Mouse (Mus musculus): ENCODE results near the gene Ybx3.
A peak's percentile ranks its signal among the peaks of the same experiment; 100 is the strongest.

Gene Ybx3

GRCm38 (mm10) chr6:131383713-131384330 lies 4.5 kb downstream of the Ybx3 start:
- DNase-seq (ENCODE audit: low read depth, low spot score): no peak

GRCm38 (mm10) chr6:131382984-131383337 lies 5.3 kb downstream of the Ybx3 start:
- no peak for DNase-seq (ENCODE audit: low read depth, low spot score)

- peak; percentile 61 for DNase-seq (ENCODE audit: low read depth, low spot score)
Measured at GRCm38 (mm10) chr6:131382232-131382983, 5.9 kb downstream of the Ybx3 start.

- DNase-seq (ENCODE audit: low read depth, low spot score): no peak
Measured at GRCm38 (mm10) chr6:131378858-131379428, 9.3 kb downstream of the Ybx3 start.

GRCm38 (mm10) chr6:131377378-131377777 lies 10.9 kb downstream of the Ybx3 start:
- DNase-seq (ENCODE audit: low read depth, low spot score): no peak

GRCm38 (mm10) chr6:131374594-131375340 lies 13.5 kb downstream of the Ybx3 start:
- no peak for DNase-seq (ENCODE audit: low read depth, low spot score)

- no peak for DNase-seq (ENCODE audit: low read depth, low spot score)
Measured at GRCm38 (mm10) chr6:131373160-131373559, 15.1 kb downstream of the Ybx3 start.

- DNase-seq (ENCODE audit: low read depth, low spot score): no peak
Measured at GRCm38 (mm10) chr6:131370767-131371166, 17.5 kb downstream of the Ybx3 start.

GRCm38 (mm10) chr6:131369866-131370616 lies 18.2 kb downstream of the Ybx3 start:
- no peak for DNase-seq (ENCODE audit: low read depth, low spot score)

- no peak for DNase-seq (ENCODE audit: low read depth, low spot score)
Measured at GRCm38 (mm10) chr6:131367101-131367500, 21.2 kb downstream of the Ybx3 start.

GRCm38 (mm10) chr6:131364353-131364752 lies 23.9 kb downstream of the Ybx3 start:
- DNase-seq (ENCODE audit: low read depth, low spot score): no peak

GRCm38 (mm10) chr6:131362987-131363765 lies 25.1 kb downstream of the Ybx3 start:
- DNase-seq (ENCODE audit: low read depth, low spot score): no peak

- DNase-seq (ENCODE audit: low read depth, low spot score): no peak
Measured at GRCm38 (mm10) chr6:131360693-131361092, 27.6 kb downstream of the Ybx3 start.

- DNase-seq (ENCODE audit: low read depth, low spot score): no peak
Measured at GRCm38 (mm10) chr6:131359543-131359942, 28.7 kb downstream of the Ybx3 start.

- no peak for DNase-seq (ENCODE audit: low read depth, low spot score)
Measured at GRCm38 (mm10) chr6:131354913-131355312, 33.4 kb downstream of the Ybx3 start.

GRCm38 (mm10) chr6:131353352-131353919 lies 34.8 kb downstream of the Ybx3 start, which contains the start of gene Styk1:
TSS of gene Styk1 (minus strand) at chr6:131353597.
- peak; percentile 49 for DNase-seq (ENCODE audit: low read depth, low spot score)

- no peak for DNase-seq (ENCODE audit: low read depth, low spot score)
Measured at GRCm38 (mm10) chr6:131347026-131347425, 41.2 kb downstream of the Ybx3 start.

GRCm38 (mm10) chr6:131344346-131344745 lies 43.9 kb downstream of the Ybx3 start:
- no peak for DNase-seq (ENCODE audit: low read depth, low spot score)

- no peak for DNase-seq (ENCODE audit: low read depth, low spot score)
Measured at GRCm38 (mm10) chr6:131340082-131340481, 48.2 kb downstream of the Ybx3 start.

GRCm38 (mm10) chr6:131339309-131339708 lies 49.0 kb downstream of the Ybx3 start:
- DNase-seq (ENCODE audit: low read depth, low spot score): no peak
